Mouse (Mus musculus): ENCODE data around the gene Crybg3. TPM values are rescaled to one million over a fixed set of nuclear protein-coding genes. Genes with fewer than 3 reads are reported as not detected.

Crybg3 gene
- polyA plus RNA-seq (2017; shearing (Covaris generic)), result 6.7 TPM

DNA sequence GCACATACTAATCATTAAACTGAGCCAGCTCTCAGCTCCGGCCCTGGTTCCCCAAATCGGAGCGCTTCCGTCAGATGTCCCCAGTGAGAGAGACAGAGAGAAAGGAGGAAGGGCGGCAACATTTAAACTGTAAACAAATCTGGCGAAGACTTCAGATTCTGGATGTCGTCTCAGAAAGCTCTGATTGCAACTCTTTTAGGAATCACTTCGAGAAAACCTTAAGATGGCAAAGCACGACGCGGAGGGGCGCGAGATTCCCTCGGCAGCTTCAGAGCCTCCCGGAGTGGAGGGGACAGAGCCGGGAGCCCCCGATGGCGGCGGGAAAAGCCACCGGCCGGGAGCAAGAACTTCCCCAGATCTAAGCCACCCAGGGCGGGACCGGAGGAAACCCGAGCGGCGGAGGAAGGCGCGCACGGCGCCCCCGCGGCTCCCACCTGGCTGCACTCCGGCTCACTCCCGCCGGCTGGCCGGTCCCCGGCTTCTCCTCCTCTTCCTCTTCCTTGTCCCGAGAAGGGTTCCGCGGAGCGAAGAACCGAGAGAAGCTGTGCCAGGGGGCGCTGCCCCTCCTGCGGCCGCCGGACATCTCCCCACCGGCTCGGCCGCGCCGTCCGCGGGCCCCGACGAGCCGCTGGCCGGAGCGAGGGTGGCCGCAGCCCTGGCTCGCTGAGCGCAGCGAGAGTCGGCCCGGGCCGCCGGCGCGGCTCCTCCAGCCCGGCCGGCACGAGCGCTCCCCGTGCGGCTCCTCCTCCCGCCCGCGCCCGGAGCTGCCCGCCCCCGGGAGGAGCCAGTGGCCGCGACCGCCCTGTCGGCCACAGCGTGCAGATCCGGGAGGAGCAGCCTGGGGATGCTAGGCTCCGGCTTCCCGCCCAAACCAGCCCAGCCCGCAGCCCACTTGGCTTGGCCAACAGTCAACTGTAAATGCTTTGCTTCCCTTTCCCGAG, at the start of gene Crybg3:
Gene Crybg3 (minus strand): TSS at position 669 of the 941 bp plus-strand sequence.

DNA sequence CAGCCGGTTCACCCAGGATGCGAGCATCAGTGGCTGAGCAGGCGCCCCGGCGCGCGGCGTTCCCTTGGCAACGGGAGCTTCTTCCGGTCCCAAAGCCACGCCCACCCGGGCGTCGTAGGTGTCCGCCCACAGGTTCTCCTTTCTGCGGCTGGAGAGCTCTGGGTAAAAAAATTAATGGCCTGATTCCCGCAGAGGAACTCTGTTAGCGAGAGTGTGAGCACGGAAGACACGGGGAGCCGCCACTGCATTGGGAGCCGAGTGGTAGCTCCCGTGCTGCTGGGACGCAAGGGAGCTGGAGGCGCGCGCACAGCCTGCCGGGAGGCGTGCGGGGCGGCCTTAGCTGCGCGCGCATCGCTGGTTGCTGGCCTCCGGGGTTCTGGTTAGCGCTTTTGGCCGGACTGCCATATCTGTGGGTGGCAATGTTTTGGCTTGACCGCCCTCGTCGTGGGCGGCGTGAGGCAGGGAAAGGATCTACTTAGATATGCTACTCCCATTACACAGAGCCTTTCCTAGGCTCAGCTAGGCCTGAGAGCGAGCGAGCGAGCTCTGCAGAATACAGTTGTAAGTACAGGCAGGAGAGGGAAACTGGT, 38.4 kb upstream of the Crybg3 start, which contains the start of gene Arl6:
Gene Arl6 (minus strand): TSS at position 290 of the 590 bp plus-strand sequence.

DNA sequence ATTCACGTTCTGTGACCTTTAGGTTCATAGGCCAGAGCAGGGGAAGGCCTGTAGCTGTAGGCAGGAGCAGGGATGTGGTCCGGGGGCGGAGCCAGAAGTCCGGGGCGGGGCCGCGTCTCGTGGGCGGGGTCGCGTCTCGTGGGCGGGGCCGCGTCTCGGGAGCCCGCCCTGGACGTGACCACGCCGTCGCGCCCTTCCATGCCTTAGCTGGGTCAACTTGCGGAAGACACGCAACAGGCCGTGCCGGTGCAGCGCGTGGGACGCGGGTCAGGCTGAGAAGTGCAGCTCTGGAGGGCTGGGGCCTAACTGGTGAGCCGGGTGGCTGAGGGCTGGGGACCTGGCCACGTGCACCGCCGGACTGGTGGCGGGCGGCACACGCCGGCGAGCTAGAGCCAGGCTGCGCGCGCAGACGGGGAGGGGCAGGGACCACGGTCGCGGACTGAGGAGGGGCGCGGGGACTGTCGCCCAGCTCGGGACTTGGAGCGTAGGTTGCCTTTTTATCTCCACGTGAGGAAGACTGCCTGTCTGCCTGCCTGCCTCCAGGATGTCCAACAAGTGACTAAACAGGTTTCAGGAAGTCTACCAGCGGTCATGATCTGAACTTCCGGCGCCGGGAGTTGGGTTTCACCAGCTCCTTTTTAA, 129.0 kb downstream of the Crybg3 start, which contains the start of gene Riox2:
Gene Riox2 (plus strand): TSS at position 139 of the 642 bp plus-strand sequence.

Other genes with a start within 250 kb of the Crybg3 start
- gene Olfr209, start 237.0 kb downstream of the Crybg3 start, polyA plus RNA-seq (2017; shearing (Covaris generic)), result not detected
- gene Gabrr3, start 193.6 kb downstream of the Crybg3 start, polyA plus RNA-seq (2017; shearing (Covaris generic)), result 0.07 TPM
- gene Riox2, start 129.2 kb downstream of the Crybg3 start, polyA plus RNA-seq (2017; shearing (Covaris generic)), result 94.6 TPM
- 6.2 TPM for gene Arl6, start 38.4 kb upstream of the Crybg3 start, polyA plus RNA-seq (2017; shearing (Covaris generic))